Mouse (Mus musculus) cerebral cortex, adult 2 months (tissue): Measurements from ENCODE around the gene Ntmt1.

Source experiments
- WGBS: fragments of 180-500 bp; shearing (Covaris S2); methylation state at CpG from one replicate; pipeline ENCODE4 v1.1.7; 2018; 5-methylcytosine and 5-hydroxymethylcytosine counted together

Ntmt1 gene

DNA sequence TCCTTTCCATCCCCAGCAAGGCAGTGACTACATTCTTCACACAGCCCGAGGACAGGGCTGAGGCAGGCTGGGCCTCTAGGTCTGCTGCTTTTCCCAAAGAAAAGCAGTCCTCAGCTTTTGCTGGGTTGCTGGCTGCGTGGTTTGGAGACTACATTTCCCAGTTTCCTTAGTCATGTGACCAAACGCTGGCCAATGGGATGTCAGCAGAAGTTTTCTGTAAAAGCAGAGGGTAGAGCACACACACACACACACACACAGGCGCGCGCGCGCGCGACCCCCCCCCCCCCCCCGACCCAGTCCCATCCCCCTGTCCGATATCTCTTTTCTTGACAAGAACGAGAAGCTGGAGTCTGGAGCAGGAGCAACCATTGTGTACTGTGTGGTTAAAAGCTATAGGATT lies 24.3 kb upstream of the Ntmt1 start:
- WGBS, result 2% methylated on average over 13 of the region's 13 CpGs

DNA sequence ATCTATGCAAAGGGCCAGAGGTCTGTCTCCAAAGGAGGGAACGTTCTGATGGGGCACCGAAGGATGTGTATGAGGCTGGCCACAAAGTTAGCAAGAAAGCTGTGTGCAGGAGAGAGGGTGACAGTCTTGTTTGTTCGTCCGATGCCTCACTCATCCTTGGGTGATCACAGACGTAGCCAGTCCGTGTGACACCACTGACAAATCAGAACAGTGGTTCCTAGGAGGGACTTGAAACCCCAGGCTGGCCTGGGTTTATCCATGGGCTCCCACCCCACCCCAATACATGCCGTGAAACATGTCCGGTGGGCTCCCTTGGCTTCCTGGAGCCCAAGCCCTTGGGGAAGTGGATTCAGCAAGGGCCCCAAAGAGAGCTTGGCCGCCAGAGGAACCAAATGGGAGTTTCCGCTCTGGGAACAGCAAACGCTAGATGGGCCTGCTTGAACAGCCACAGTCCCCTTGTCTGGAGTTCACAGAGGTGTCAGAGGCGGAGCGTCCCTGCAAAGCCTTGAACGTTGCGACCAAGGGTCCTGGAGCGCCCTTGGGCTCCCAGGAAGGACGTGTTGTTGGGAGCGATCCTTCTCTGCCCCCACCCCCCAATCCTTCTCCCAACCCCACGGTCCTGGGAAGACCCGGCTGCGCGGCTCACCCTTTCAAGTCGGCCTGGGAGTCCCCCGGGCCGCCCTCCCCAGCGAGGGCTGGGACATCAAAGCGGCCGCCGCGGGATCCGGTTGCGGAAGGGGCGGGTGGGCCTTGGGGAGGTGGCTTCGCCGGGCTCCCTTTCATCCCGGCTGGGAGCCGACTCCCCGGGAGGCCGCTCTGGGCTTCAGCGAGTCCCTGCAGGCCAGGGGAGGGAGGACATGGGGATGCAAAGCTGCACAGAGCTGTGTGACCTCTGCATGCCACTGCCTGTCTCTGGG lies 23.3 kb upstream of the Ntmt1 start:
- 36% methylated on average over 40 of the region's 40 CpGs for WGBS

DNA sequence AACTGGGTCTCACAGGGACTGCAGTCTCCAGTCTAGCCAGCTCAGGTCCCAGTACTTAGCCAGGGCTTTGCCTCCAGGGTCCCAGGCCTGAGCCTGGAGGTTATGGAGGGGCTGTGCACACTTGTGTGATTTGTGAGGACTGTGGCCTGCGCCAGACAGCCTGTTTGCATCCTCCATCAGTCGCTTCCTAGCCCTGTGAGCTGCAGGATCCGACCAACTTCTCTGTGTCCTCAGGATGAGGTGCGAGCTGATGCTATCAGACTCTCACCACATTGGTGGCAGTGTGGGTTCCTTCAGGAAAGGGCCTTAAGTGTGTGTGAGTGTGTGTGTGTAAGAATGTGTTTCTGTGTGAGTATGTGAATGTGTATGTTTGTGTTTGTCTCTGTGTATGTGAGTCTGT lies 20.2 kb upstream of the Ntmt1 start:
- 86% methylated on average over 4 of the region's 4 CpGs for WGBS

DNA sequence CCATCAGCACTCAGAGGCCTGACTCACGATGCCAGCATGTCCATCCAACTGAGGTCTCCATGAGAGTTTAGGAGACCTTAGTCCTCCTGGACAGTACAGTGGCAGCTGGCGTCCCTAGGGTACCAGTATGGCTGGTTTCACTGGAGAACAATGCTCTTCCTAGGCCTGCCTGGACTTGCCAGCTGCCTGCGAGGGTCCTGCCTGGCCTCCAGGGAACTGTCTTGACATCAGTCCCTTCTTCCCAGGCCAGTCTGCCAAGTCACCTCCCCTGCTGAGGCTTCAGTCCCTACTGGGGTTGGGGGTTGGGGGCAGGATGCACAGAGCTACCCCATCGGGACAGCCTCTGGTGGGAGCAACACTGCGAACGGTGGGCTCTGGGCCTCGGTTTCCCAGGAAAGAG lies 15.6 kb upstream of the Ntmt1 start:
- WGBS, result 91% methylated on average over 7 of the region's 7 CpGs

DNA sequence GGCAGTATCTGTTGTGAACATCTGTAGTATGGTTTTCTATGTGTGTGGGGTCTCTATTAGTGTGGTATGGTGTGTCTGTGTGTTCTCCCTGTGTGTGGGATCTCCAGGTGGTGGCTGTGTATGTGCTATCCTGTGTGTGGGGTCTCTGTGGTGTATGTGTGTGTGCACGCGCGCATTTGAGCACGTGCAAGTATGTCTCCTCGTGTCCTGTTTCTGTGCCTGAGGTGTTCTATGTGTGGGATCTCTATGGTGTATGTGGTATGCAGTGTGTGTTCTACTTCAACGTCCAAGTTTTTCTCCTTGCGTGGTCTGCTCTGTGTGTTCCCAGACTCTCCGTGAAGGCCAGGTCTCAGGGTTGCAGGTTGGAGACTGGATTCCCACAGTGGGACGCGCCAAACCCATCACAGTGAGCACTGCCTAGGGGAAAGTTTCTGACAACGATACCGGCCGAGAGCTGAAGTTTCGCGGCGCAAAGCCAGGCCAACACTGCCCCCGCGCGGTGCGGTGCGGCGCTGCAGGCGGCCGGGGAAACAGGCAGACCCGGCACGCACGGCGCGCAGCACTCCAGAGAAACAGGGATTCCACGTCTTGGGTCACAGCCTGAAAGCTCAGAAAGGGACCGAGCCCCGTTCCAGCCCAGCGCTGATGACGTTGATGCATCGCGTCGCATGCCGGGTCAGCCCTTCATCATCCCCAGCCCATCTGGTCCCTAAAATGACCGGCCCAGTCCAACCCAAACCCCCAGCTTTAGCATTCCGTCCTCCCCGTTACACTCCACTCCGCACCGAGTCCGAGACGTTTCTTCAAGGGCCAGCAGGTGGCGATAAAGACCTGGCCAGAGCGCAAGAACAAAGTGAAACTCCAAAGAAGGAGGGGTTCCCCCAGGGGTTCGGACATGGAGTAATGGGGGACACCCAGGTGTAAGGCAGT lies 13.2 kb upstream of the Ntmt1 start:
- 4% methylated on average over 48 of the region's 48 CpGs for WGBS

DNA sequence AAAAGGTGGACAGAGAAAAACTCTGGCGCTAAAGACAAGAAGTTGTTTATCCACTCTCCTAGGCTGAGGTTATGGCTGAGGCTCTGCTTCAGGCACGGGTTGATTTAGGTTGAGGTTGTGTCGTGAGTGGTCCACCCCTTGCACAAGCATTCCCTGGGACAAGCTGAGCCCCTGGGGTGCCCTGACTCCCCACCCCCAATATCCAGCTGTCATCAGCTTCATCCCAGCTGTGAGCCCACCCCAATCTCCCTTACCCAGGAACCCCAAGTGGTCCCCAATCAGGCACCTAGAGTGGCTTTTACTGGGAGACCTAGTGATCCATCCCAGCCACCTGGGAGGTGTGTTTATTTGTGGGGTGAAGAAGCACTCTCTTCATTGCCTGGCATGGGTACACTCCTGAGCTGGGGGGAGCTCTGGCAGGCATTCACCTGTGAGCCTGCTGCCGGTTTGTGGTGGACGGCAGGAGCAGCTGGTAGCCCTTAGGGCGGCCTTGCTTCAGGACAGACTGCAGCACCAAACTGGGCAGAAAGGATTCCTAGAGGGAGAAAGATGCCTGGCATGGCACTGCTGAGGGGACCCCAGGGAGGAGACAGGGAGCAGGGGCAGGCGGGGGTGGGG lies 12.2 kb upstream of the Ntmt1 start:
- 83% methylated on average over 7 of the region's 7 CpGs for WGBS

DNA sequence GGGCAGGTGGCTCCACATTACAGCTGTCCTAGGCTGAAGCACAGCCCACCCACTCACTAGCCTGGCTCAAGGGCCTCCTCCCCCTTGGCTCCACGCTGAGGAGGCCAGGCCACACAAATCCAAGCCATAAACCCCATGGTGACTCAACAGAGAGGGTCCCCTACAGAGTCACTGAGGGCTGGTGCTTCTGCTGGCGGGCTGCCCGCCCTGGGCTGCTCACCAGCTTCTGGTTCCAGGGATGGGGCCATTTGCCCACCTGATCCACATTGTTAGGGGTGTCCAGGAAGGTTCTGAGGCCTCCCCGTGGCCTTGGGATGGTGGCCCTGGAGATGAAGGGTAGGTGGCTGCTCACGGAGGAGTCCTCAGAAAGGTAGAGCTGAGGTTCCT lies 11.7 kb upstream of the Ntmt1 start:
- 66% methylated on average over 5 of the region's 5 CpGs for WGBS

DNA sequence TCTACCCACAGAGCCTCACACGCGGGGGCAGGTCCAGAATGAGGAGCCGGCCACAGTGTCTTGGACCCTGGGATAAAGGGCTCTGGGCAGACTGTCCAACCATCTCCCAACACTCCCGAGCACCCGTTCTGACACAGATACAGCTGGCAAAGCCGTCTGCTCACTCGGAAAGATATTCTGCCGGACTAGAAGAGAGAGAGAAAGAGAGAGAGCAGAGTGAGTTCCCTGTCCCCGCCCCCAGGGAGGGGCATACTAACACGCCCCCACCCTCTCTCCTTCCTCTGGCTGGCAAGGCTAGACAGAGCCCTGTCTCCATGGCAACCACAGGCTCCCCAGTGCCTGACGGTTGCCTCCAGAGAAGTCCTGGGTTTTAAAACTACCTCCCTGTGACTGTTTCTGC lies 11.2 kb upstream of the Ntmt1 start:
- 7% methylated on average over 11 of the region's 11 CpGs for WGBS

DNA sequence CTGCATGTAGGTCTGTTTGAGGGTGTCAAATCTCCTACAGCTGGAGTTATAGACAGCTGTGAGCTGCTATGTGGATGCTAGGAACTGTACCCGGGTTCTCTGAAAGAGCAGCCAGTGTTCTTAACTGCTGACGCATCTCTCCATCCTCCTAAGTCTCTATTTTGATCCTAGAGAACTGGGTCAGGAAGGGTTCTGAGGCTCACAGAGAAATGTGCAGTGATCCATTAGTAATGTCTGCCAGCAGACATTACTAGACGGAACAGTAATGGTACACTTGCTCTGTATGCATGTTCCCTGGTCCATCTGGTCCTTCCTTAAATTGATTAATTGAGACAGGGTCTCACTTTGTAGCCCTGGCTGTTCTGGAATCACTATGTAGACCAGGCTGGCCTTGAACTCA lies 8.2 kb upstream of the Ntmt1 start:
- 55% methylated on average over 3 of the region's 3 CpGs for WGBS

DNA sequence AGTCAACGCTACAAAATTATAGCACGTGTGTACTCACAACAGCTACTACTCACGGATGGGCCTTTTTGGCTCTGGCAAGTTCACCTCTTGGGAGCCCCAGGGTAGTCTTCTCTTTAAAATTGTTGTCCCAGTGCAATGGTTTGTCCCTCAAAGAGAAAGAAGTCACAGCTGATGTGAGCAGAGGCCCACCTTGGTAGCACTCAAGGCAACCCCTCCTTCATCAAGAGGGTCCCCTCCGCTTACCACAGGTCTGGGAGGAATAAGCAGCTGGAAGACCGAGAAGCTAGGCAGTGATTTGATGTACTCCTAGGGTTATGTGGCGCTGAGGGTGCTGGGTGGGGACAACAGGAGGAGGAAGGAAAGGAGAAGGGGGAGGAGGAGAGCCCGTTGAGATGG lies 7.0 kb upstream of the Ntmt1 start:
- 55% methylated on average over 7 of the region's 7 CpGs for WGBS

DNA sequence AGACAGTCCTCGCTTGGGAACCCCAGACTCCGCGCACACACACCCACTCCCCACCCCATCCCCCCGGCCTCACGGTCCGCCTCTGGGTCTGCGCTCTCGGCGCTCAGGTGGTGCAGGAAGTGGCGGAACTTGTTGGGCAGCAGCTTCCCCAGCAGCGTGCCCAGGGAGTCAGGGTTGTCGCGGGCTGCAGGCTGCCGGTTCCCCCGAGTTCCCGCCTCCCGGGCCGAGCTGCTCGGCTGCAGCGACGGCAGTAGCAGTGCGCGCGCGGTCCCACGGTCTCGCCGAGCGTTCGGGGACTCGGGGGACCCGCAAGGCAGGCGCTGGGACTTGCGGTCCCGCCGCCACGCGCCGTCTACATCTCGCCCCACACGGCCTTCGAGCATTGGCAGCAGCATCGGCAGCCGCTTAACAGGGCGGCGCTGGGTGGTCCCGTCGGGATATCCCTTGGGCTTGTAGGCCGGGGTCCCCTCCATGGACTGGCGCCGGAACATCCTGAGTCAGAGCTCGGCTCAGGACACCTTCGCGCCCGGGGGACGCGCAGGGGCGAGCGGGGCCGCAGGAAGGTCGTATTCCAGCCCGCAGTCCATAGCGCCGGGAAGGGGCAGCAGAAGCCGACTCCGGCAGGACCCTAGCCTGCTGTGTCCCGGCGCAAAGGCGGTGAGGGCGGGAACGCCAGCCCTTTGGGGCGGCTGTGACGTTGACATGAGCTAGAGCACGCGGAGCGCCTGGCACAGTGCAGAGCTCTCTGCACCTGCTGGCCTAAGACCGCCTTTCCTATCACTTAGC lies 6.4 kb upstream of the Ntmt1 start:
- 2% methylated on average over 76 of the region's 77 CpGs for WGBS

DNA sequence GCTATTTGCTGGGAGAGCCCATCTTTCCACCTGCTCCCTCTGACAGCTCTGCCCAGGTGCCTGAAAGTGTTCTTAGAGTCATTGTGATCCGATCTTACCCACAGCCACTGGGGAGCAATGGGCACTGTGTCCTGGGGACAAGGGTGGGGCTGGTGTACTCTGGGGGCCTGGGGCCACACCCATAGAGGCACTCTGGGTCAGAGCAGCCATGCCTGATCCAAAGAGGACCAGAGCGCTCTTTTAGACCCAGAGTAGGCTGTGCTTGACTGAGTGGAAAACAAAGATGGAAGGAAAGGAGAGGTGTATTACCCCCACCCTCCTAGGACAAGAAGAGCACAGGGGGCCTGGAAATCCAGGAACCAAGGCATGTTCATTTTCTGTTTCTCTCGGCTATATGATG lies 4.0 kb upstream of the Ntmt1 start, which contains the start of gene 1700001O22Rik:
1700001O22Rik (minus strand) TSS at position 58 of the 400 bp plus-strand sequence.
- WGBS, result 90% methylated on average over 3 of the region's 3 CpGs

DNA sequence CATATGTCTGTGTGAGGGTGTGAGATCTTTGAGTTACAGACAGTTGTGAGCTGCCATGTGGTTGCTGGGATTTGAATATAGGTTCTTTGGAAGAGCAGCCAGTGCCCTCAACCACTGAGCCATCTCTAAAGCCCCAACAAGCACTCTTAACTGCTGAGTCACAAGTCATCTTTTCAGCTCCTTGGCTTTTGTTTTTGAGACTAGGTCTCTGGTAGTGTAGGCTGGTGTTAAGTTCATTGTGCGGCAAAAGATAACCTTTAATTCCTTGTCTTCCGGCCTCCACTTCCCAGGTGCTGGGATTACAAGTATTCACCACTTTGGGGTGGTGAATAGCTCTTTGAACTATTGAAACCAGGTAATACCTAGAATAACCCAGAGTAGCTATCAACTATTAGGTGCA lies 1.6 kb upstream of the Ntmt1 start:
- WGBS, result 97% methylated on average over 2 of the region's 2 CpGs

DNA sequence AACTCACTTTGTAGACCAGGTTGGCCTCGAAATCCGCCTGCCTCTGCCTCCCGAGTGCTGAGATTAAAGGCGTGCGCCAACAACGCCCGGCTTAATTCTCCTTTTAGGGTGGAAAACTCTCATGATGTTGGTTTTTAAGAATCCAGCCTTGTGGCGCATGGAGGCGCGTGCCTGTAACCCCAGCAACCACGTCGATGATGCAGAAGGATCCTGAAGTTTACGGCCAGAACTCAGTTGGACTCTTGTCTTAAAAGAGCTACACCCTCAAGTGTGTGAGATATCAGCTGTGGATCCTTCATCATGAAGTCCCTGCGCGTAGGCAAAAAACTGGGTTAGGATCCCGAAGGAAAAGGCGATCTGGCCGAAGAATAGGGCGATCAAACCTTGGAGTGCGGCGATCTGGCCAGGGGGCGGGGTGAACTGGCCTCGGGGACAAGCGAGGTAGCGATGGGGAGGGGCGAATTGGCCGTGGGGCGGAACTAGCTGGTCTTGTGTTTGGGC lies 429 bp upstream of the Ntmt1 start:
- 6% methylated on average over 28 of the region's 28 CpGs for WGBS

DNA sequence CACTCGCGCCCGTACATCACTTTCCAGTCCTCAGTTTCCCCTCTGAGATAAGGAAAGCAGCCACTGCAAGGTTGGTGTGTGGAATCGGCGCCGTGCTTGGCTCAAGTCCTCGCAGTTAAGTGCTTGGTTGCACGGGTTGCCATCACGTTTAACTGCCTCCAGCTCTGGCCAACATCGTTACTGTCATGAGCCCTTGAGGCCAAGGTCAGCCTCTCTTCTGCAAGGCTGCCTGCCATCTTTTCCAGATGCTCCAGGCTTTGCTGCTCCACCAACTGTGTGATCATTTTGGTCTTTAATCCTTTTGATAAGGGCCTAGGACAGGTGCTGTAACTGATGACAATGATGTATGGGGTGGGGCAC lies 650 bp downstream of the Ntmt1 start:
- 4% methylated on average over 10 of the region's 10 CpGs for WGBS

DNA sequence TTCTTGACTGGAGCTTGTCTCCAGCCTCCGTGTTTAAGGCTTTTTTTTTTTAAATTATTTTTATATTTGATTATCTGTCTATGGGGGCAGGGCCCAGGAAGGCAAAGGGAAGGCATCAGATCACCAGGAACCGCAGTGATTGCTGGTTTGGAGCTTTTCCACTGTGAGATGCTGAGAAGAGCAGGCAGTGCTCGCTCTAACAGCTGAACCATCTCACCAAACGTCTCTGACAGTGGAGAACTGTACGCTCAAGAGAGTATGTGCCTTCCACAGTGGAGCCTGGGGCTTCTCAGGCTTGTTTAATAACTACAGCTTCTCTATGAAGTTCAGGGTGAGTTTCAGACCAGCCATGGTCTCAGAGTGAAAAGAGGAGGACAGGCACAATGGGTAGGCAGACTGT lies 1.9 kb downstream of the Ntmt1 start:
- 63% methylated on average over 5 of the region's 5 CpGs for WGBS

DNA sequence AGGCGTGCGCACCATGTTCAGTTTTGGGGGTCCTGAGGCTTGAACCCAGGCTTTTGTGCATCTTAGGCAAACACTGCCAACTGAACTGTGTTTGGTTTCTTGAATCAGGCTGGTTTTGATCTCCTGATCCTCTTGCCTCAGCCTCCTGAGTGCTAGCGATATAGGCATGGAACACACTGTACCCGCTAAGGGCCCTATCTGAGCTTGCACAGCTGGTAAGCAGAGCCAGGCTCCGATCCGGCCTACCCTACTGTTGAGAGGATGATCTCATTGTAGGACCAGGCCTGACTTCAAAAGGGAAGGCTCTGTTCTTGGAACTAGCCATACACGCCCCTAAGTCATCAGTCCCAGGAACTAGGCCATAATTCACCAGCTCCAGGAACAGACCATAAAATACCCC lies 2.9 kb downstream of the Ntmt1 start:
- 84% methylated on average over 7 of the region's 7 CpGs for WGBS

DNA sequence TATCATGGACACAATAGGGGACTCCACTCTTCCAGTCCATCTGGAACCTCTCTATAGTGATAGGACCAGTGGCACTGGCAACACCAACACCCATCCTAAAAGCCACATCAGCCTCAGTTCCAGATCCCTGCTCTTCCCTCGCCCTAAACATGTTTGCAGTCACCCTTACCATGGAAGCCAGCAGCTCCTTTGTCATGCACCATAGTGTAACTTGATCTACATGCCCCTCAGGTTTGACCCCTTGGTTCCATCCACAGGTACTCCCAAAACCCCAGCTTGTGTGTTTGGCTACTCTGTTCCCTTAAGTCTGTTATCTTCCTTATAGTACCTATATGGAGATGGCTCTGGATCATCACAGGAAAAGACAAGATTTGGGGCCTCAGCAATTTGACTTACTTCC lies 8.8 kb downstream of the Ntmt1 start:
- WGBS, result 91% methylated on average over 1 of the region's 1 CpGs

DNA sequence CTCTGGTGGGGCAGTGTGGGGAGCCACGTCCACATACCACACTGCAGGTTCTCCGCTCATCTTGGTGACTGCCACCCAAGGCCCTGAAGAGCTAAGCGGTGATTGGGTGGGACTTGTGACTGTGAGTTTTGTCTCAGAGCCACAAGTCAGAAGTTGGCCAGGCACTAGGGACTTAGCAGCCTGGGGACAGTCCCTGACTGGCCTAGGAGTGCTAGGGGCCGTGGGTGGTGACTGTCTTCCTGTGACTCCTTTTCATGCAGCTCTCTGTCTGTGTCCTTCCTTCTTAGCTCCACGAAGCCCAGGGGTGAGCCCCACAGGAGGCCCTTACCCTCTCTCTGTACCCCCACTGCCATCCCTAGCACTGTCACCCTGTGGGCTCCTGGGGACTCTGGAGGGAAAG lies 12.2 kb downstream of the Ntmt1 start:
- WGBS, result 95% methylated on average over 5 of the region's 5 CpGs

DNA sequence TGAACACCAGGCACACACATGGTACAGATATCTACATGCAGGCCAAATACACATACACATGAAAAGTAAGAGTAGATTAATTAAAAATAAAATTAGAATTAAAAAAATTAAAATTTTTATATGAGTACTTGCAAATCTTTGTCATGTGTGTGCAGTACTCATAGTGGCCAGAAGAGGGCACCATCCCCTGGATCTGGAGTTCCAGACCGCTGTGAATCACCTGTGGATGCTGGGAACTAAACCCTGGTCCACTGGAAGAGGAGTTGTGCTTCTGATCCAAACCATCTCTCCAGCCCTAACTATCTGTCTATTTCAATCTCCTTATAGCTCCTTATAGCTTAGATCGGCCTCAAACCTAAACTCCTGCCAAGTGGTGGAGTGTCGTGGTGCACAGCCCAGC lies 13.4 kb downstream of the Ntmt1 start:
- 86% methylated on average over 3 of the region's 3 CpGs for WGBS

DNA sequence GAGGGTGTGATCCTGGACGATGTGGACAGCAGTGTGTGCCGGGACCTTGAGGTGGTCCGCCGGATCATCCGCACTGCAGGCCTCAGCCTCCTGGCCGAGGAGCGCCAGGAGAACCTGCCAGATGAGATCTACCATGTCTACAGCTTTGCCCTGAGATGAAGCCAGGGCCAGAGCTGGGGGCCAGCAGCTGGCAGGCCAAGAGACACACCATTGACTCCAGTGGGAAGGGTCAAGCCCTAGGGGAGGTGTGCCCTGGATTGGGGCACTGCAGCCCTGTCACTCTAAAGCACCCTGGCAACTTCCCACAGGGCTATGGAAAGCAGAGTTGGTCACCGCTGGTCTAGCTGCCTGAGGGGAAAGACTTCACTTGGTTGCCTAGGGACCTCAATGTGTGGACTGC lies 14.8 kb downstream of the Ntmt1 start:
- 88% methylated on average over 8 of the region's 8 CpGs for WGBS
